Mouse (Mus musculus): ENCODE measurements around the gene Fat2. TPM values are rescaled to one million over a fixed set of nuclear protein-coding genes. Genes with fewer than 3 reads are reported as not detected.

The Fat2 gene
- polyA plus RNA-seq, 1 experiment: 0.02 TPM

- H3K27me3 ChIP-seq (ENCODE audit: control insufficient read depth, insufficient read depth, low read length): no peaks in the 10 kb centered on the region
- no peaks in the 10 kb centered on the region for H3K36me3 ChIP-seq (ENCODE audit: control insufficient read depth, insufficient read depth, low read length)
- DNase-seq (ENCODE audit: low read depth in 1 of 2, low spot score in 2 of 2): peak; percentile 79 to 97
- TF ChIP-seq POLR2A (IDR thresholded peaks at IDR 0.05; ENCODE audit: low read depth, low read length) (no peak), CTCF (IDR thresholded peaks at IDR 0.05; ENCODE audit: extremely low read depth, insufficient read depth, insufficient read length, insufficient replicate concordance) (peak; percentile 98)
- WGBS: under 1% methylated on average over 31 of the region's 31 CpGs
- no peak within 1 kb of the TSS; the same call in 1 of the 2 replicates for H3K27ac ChIP-seq (ENCODE audit: insufficient read depth, low read length)
- H3K4me3 ChIP-seq (ENCODE audit: extremely low read depth, insufficient read depth, insufficient read length): peak within 1 kb of the TSS; percentile 78
- H3K4me1 ChIP-seq (ENCODE audit: control insufficient read depth, insufficient read depth, insufficient read length): peaks cover 3% of the 10 kb centered on the region; the same call in 1 of the 2 replicates
Measured at GRCm38 (mm10) chr11:55204159-55204596, 132.2 kb downstream of the Fat2 start, which contains the start of gene Slc36a1. Slc36a1 (plus strand) TSS chr11:55204350.

Other genes starting within 250 kb of the Fat2 start
- 98.3 and 128 TPM in 2 replicates for gene Gm2a, start 238.4 kb downstream of the Fat2 start, polyA plus RNA-seq (2012; rRNA removed)
- 1.4 and 1.6 TPM in 2 replicates for gene Slc36a3, start 184.9 kb downstream of the Fat2 start, polyA plus RNA-seq (2012; rRNA removed)
- 10.2 and 12.8 TPM in 2 replicates for gene Slc36a2, start 151.5 kb downstream of the Fat2 start, polyA plus RNA-seq (2012; rRNA removed)
- gene Slc36a1, start 132.2 kb downstream of the Fat2 start, polyA plus RNA-seq (2012; rRNA removed): 25.7 and 26.0 TPM in 2 replicates
- 427 and 627 TPM in 2 replicates for gene Sparc, start 86.6 kb upstream of the Fat2 start, polyA plus RNA-seq (2012; rRNA removed)
- 237 and 367 TPM in 2 replicates for gene Atox1, start 124.7 kb upstream of the Fat2 start, polyA plus RNA-seq (2012; rRNA removed)
- gene G3bp1, start 133.1 kb upstream of the Fat2 start, polyA plus RNA-seq (2012; rRNA removed): 25.1 and 25.3 TPM in 2 replicates

All from spleen, adult 2 months (tissue).